Mouse (Mus musculus): ENCODE data around the gene Ccdc169.

The Ccdc169 gene

DNA sequence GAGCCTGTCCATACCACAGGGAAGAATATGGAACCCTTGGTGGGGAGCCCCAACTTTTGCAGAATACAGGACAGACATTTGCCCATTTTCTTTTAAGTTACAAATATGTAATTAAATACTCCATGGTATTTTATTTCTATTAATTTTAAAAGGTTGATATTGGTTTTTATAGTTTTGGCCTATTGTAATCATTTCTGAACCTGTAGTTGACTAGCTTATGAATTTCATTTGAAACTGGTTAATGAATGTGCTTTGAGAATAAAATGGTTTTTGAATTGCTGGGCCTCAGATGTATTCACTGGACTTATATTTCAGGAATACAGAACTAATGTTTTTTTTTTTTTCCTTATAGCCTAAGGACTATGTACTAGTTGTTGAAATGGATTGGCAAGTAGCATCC, at the start of gene Ccdc169:
Gene Ccdc169, plus strand, starts transcription at position 301 of the 400 bp plus-strand sequence.
- no peak for DNase-seq (ENCODE audit: extremely low spot score, low read depth, low spot score)

DNA sequence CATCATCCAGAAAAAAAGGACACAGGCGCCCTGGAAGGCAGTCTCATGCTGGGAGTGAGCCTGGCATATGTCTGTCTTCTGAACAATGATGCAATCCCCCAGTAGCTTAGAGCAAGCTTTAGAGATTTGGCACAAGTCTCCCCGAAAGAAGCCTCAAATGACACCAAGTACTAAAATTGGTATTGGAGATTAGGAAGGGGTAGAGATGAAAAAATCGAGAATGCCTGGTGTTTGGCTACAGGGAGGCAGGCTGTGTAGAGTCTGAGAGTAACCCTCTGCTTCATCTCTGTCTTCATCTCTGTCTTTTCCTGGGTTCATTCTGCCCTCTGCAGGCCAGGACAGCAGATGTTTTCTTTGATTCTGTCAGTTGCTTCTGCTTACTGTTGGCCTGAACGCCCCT, 49.8 kb upstream of the Ccdc169 start:
- DNase-seq (ENCODE audit: extremely low spot score, low read depth, low spot score) = no peak

DNA sequence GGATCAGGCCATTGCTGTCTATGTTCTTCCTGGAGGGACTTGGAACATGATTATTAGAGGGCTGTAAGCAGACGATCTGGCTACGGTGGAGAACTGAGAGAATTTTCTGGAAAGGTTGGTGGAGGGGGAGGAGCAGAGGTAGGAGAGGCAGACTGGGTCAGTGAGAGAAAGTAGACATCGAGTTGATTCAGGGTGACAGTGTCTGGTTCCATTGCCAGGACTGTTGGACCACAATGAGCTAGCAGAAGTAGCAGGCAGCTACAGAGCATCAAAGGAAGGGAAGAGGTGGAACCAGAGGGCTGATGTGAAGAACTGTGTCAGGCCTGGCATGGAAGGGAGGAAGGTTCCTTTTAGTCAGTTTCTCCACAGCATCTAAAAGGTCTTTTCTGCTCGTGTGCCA, 48.8 kb upstream of the Ccdc169 start:
- no peak for DNase-seq (ENCODE audit: extremely low spot score, low read depth, low spot score)

DNA sequence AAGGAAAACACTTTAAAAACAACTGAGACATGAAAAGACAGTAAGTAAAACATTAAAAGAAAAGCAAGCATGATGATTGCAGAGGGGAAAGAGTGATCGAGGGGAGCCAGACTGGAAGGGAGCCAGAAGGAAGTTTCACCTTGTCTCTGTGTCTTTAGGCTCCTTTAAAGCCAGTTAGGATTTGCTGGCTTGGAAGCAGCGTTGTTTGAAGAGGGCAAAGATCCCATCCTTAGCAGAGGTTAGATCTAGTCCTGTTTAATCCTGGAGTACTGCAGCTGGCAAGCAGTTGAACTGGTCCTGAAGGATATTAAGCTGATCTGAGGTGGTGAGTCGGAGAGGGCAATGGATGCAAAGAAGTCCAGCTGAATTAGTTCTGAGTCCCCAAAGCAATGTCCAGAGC, 48.3 kb upstream of the Ccdc169 start:
- DNase-seq (ENCODE audit: extremely low spot score, low read depth, low spot score) = no peak

DNA sequence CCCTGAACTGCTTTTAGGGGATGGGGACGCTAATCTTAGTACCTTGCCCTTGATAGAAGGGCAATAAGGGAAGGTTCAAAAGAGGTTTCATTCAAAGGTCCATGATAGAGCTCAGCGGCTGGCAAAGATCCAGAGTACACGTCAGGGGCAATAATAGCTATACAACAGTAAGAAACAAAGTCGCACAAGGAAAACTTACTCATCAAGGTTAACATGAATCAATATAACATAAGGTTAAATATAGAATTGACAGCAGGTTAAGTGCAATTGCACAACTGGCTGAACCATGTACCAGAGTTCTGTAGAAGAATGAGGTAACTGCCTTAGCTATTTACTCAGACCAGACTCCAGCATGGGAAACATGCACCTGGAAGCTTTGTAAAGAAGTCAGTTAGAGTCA, 47.8 kb upstream of the Ccdc169 start:
- no peak for DNase-seq (ENCODE audit: extremely low spot score, low read depth, low spot score)

DNA sequence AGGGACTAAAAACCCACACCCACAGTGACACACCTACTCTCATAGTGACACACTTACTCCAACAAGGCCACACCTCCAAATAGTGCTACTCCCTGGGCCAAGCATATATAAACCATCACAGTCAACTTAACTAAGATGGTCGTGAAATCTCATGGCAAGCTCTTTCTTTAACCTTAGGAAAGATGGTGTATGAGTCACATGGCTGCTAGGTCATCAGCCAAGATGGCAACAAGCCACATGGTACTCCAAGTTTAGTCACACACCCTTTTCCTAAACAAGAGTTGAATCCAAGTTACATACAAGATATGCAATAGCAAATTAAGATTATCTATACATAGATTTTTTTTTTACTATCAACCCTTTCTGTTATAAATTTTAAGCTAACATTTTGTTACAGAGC, 44.0 kb upstream of the Ccdc169 start:
- DNase-seq (ENCODE audit: extremely low spot score, low read depth, low spot score) = no peak

DNA sequence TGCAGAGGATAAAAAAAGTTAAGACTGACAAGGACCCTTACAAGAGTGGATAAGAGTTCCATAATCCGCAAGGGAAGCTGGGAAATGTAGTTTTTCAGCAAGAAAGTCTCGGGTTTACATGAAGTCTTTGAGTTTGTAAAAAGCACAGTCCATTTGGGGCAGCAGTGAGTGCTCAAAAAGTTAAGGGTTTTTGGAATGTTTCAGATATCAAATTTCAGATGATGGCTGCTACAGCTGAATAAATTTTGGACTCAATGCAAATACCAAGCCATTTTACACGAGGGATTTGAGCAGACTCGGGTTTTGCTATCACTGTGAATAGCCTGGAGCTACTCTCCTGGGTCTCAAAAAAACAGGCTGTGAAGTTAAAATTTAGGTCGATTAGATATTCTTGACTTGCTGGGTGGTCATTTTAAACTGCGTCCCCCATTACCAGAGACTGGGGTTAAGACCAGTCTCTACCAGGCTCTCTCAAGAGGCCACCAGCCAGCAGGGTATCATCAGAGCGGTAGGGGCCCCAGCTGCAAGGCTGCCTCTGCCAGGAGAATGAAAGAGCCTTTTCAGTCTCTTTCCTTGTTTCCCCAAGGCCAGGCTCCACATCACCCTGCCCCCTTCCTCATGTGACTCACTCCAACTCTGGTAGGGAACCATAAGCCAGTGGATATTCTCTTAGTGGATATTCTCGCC, 41.0 kb upstream of the Ccdc169 start:
- DNase-seq (ENCODE audit: extremely low spot score, low read depth, low spot score) = no peak

DNA sequence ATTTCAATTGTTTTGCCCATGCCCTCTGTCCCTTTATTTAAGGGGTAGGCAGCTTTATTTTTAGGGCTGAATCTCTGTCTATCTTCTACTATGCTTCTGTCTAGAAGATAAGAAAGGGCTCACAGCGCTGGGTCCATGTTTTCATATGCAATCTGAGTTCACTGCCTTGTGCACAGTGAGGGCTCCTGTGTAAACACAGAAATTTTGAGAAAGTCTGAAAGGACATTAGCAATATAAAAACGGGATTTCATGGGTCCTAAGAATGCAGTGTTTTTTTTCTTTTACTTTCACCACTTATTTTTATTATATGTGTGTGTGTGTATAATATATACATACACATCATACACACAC, 40.5 kb upstream of the Ccdc169 start:
- DNase-seq (ENCODE audit: extremely low spot score, low read depth, low spot score) = no peak

DNA sequence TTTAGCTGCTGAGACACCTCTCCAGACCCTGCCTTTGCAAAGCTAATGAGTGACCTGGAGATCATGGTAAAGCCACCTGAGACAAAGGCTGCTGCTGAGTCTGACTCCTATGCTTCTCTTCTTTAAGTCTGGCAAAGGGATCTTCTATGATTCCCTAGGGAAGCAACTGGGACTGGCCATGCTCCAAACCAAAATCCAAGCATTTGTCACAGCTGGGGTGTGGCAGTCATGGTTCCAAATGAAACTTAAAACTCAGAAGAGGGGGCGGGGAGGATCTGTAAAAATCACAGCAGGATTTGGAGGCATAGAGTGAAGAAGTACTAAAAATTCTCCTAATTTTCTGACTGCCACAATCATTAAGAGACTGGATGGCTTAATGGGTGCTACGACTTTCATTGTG, 40.0 kb upstream of the Ccdc169 start:
- DNase-seq (ENCODE audit: extremely low spot score, low read depth, low spot score) = no peak

DNA sequence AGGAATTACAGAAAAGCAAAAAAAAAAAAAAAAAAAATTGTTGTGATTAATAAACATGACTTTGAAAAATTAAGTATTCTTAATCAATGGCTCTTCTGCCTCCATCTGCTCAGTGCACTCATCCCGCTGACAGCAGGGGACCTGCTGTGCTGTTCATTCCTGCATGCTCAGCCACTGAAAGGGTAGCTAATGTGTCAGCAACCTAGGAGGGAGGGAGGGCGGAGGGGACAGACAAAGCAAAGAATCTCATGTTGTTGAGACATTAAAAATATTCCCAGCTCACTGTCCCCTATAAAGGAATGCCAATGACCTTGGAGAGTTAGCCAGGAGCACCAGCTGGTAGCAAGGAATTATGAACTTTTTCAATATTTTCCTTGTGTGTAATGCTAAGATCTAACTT, 39.1 kb upstream of the Ccdc169 start:
- DNase-seq (ENCODE audit: extremely low spot score, low read depth, low spot score) = no peak

DNA sequence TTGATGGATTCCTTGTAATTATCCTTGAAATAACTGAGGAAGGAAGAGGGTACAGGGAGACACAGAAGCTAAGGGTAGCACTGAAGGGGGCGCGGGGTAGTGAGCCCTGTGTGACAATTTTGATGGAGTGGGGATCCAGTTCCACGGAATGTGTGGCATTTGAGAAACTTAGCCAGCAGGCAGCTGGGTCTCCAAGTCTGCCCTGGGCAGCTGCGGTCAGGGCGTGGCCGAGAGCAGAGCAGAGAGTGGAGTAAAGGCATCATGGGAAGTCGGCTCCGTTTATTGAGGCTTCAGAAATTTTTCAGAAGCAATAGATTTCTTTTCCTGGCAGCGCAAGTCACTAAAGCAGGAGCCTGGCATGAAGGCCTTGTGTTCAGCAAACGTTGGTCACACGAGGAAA, 38.1 kb upstream of the Ccdc169 start:
- no peak for DNase-seq (ENCODE audit: extremely low spot score, low read depth, low spot score)

DNA sequence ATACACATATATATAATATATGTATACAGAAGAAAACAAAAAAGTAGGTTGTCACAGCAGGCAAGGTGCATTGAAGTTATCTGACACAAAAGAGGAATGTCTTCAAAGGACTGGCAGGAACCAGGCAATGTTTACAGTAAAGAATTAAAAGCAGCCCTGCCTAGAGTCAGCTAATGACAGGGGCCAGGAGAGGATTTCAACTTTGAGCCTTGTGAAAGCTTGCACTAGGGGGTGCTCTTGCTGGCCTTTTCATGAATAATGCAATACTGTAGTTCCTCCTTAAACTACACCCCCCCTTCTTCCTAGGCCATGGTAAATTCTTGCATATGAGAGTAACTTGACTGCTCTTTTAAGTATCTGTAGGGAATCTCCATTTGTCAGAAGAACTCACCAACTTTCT, 36.0 kb upstream of the Ccdc169 start:
- DNase-seq (ENCODE audit: extremely low spot score, low read depth, low spot score) = no peak

DNA sequence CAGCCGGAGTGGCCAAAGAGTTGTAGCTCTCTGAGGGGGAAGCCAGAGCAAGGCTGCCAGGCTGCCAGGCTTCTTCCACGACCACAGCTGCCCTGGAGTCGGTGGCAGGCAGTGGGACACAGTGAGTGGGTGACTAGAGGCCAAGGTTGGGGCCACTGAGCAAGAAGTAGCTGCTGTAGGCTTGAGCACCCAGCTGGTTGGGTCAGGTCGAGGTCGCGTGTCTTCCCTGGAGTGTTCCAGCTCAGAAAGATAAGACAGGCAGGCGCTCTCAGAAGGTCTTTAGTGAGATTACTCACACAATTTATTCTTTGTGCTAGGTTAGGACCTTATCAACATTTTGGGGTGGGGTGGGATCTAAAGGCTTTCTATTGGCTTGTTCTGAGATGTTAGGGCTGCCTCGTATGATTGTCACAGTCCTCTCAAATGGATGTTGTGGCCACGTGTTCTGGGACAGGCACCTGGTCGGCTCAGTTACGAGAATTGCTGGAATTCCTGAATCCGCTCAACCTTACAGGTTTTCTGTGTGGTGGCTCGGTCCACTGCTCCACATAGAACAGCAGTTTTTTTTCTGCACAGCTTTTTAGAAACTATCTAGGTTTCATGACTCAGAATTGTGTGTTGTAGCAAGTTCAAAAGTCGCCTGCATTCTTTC, 31.6 kb upstream of the Ccdc169 start:
- no peak for DNase-seq (ENCODE audit: extremely low spot score, low read depth, low spot score)

DNA sequence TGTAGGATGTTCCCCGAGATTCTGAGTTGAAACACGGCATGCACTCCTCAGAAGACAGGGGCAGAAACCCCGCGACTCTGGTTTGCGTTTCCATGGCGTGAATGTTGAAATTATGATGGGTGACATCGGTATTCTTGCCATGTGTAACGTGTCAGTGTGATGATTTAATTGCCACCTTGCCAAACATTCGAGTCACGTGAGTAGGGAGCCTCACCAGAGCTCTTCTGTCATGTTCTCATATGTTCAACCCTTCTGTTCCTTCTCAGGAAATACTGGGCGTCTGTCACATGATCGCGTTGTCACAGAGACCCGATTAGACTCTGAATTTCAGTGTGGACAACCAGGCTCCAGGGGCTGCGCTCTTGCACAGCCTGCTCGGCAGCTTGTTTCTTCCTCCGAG, 31.1 kb upstream of the Ccdc169 start:
- DNase-seq (ENCODE audit: extremely low spot score, low read depth, low spot score) = no peak

DNA sequence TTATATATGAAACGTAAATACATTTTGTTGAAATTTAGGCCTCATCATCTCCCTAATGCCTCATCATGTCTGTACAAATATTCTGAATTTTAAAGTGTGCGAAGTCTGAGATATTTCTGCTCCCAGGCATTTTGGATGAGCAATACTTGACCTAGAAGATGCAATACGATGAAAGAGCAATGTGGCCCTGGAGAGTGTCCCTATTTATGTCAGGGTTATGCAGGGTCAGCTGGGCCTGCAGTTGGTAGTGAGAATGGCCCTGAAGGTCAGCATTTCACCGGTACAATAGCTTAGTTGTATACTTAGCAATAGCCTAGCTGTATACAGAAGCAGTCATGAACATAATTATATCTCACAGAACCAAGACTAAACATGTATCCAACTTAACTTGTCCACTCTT, 28.0 kb upstream of the Ccdc169 start:
- DNase-seq (ENCODE audit: extremely low spot score, low read depth, low spot score) = no peak

DNA sequence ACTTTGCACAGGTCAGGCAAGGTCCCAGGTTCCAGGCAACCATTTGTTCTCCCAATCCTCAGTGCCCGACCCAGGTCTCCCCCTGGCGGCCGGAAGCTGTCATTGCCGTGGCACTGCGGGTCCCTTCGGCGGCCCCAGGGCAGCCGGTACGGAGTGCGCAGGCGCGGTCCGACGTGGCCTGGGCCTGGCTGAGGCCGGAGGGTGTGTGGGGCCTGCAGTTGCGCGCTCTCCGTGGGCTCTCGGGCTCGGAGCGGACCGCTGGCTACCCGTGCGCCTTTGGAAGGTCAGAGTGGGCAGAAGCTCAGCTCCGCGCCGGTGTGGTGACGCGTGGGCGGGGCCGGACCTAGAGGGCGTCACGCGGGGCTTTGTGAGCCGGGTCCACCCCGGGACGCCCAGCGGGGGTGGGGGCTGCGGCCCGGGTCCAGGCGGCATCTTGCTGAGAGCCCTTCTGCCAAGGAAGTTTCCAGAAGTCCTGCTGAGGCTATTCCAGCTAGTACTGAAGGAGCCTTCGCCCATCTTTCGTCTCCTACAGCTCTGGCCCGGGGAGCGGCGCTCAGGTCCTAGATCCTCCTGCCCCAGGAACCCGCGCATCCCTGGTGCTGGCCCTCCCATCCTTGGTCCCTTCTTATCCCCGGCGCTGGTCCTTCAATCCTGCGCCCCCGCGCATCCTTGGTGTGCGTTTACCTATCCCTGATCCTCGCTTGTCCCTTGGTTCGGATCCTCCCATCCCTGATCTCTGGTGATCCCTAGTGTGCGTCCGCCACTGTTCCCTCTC, 25.0 kb upstream of the Ccdc169 start, which contains the start of gene Spg20:
Gene Spg20, plus strand, starts transcription at position 174 of the 775 bp plus-strand sequence.
- peak; percentile 56 for DNase-seq (ENCODE audit: extremely low spot score, low read depth, low spot score)

DNA sequence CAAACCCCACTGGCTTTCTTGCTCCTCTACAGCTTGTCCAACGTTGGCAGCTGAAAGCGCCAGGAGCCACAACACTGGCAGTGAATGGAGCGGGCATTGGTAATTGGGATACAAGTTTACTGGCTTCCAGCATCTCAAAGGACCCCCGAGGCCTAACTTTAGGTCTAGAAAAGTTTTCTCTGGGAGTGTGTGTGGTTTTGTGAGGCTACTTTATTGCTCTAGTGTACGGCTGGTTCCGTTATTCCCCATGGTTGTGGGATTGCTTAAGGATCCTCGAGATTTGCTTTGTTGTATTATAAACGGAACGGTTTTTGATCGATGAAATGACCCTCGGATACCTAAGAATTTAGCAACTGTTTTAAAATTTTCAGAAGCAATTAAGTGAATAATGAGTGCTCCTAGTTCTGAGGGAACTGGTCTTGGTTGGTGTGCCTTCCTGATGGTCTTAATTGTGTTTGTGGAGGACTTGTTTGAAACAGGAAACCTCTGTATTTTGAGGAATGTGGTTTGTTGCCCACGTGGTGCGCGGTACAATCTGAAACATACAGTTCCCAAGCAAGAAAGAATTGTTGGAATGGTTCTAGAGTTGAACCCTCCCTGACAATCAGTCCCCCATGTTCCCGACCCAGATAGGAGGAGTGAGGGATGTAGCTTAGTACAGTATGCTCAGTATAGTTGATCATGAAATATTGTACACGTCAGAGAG, 24.3 kb upstream of the Ccdc169 start:
- DNase-seq (ENCODE audit: extremely low spot score, low read depth, low spot score) = peak; percentile 28

DNA sequence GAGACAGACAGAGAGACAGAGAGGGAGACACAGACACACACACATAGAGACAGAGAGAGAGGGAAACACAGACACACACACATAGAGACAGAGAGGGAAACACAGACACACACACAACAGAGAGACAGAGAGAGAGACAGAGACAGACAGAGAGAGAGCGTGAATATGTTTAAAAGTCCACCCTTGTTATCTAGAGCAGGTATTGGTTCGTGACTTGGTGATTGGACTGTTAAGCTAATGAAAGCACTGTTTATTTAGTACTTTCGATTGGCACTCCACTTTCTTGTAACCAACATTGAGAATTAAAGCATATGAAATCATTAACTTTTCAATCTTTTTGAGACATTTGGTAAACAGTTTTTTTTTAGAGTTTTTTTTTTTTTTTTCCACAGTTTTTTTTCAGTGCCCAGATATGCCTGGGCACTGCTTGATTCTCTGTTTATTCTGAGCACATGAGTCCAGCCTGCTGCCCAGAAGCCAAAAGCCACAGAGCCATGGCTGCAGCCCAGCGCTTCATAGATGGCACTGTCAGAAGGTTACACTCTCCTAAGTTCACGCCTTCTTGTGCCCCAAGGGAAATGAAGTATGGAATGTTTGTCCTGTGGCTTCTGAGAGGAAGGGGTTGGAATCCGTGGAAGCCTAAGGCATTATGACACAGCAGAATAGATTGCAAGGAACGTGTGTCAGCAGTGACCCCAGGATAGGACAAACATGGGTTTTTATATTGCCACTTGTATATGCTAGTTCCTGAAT, 22.6 kb upstream of the Ccdc169 start:
- DNase-seq (ENCODE audit: extremely low spot score, low read depth, low spot score) = no peak

DNA sequence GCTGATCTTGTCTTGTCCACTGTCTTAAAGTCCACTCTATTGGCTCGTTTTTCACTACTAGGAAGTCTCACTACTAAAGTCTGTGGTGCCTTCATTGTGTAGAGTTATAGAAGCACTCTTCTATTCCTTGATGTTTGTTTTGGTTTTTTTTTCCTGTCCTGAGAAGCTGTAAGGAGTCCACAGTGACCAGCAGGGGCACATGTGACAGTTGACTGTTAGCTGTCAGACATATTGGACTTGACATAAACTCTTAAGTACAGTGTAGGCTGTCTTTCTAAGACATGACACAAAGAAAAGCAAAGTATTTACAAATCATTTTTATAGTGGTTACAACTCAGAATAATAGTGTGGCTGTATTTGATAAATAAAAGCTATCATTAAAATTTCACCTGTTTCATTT, 22.1 kb upstream of the Ccdc169 start:
- no peak for DNase-seq (ENCODE audit: extremely low spot score, low read depth, low spot score)

DNA sequence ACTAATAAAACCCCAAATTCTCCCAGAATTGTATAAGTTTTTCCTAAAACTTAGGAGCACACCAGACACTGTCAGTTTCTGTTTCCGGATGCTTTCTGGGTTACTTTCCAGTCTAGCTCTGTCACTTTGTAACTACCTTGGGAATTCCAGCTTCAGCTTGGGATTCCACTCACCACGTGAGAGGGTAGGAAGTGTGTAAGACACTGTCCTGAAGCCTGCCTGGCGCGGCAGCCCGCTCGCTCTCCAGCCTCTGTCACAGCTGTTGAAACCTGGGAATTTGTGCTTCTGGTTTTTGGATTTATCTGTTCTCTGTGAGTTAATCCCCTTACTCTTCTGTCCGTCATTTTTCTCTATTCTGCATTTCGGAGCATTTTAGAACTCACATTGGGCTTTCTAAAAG, 21.1 kb upstream of the Ccdc169 start:
- no peak for DNase-seq (ENCODE audit: extremely low spot score, low read depth, low spot score)
